Mouse (Mus musculus) urinary bladder, adult 2 months (tissue): ENCODE results near the gene Ptprg. TPM values are rescaled to one million over a fixed set of nuclear protein-coding genes. Genes with fewer than 3 reads are reported as not detected.

Experiments
- DNase-seq: peaks from one replicate; pipeline ENCODE4 v3.0.0; 2022; ENCODE audit warnings: low spot score
- polyA plus RNA-seq: library from polyadenylated mRNA; depleted of rRNA; stranded (reverse); fragments of >200 nt; gene quantifications from 2 replicates; pipeline ENCODE4 v1.2.3, GENCODE M21; 2012

Ptprg gene
- polyA plus RNA-seq, 1 experiment: 11.6 TPM

GRCm38 (mm10) chr14:12136536-12136935 lies 583.2 kb downstream of the Ptprg start:
- no peak for DNase-seq

DNA sequence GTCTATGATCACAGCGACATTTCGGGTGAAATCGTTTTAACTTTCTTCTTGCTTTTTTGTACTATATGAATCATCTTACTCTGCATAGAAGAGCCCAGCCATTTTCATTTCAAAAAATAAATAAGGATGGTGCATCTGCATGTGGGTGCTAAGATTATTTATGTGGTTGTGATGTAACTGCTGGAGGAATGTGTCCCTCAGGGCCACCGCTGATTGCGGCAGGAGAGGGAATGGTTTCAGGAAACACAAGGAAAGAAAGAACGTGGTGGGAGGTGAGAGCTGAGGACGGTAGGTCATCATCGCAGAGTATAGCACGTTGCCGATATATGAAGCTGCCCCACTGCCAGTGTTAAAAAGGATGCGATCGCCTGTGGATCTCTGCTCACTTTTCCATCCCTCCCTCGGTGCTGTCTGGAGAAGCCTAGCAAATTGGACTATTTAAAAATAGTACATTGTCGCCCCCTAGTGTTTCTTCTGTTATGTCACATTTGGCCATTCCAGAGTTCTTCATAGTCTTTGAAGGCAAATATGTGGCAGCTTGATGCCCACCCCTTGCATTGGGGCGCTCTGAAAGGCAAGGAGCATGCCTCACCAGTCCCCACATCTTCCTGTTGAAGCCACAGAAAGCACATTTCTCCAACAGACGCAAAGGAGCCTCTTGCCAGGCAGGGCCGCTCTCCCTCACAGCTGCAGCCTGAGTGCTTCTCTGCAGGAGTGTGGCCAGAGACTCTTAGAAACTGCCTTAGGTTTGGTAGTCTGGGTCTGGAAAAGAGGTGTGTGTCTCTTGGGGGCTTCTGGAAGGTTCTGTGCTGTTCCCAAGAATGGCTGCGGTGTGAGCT lies 586.5 kb downstream of the Ptprg start:
- no peak for DNase-seq

DNA sequence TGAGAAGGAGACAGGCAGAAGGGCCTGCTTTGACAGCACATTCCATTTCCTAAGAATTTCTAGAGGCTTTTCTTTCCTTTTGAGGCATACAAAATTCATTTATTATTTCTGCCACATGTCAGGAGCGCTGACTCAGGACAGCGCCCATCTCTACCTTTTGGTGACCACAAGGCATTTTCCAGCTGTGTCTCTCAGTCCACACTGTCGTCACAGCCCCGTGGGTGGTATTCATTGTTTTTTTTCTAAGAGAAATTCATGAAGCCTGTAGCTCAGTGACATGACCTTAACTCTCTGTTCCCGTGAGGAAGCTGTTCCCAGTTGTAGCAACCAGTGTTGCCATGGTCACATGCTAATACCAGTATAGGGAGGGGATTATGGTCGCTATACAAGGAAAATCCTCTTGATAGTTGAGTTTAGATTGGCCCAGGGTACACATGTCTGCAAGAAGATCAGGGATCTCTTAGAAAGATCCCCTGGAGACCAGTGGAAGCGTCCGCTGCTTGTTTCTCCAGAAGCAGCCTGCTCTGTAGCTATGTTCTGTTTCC lies 590.7 kb downstream of the Ptprg start:
- no peak for DNase-seq

DNA sequence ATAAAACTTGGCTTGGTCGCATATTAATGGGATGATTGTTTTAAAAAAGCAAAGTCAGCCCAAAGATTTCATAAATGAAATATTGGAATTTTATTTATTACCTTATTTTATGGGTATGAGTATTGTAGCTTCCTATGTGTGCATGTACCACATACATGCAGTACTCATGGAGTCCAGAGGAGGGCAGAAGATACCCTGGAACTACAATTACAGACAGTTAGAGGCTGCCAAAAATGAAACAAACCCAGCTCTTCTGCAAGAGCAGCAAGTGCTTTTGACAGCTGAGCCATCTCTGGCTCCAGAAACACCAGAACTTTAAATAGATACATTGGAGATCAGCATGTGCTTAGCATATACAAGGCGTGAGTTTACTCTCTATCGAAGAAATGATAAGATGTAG lies 592.6 kb downstream of the Ptprg start:
- DNase-seq: no peak

DNA sequence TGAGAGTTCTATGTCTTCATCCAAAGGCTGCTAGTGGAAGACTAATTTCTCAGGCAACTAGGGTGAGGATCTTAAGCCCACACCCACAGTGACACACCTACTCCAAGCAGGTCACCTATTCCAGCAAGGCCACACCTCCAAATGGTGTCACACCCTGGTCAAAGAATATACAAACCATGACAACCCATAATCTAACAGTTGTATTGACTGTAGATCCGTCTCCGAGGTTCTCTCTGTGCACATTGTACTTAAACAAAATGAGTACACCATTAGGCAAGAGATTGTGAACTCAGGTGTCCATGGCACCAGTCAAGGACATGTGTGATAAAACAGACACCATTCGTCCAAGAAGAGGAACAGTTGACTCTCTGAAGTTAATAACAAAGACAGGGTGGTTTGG lies 596.2 kb downstream of the Ptprg start:
- no peak for DNase-seq

DNA sequence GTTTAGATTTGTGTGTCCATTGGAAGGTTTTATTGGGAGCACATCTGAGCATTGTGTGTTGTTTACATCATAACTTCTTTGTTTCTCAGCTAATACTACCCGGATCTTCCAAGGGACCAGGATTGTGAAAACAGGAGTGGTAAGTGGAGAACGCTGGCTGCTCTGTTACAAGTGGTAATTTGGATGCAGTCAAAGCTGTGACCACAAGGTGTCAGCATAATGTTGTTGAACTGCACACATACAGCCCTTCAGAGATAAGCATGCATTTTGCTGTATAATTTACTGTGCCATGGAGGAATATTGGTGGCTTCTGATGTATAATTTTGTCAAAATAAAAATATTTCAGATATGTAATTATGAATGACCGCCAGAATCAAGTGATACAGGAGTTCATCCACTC lies 598.6 kb downstream of the Ptprg start:
- no peak for DNase-seq

DNA sequence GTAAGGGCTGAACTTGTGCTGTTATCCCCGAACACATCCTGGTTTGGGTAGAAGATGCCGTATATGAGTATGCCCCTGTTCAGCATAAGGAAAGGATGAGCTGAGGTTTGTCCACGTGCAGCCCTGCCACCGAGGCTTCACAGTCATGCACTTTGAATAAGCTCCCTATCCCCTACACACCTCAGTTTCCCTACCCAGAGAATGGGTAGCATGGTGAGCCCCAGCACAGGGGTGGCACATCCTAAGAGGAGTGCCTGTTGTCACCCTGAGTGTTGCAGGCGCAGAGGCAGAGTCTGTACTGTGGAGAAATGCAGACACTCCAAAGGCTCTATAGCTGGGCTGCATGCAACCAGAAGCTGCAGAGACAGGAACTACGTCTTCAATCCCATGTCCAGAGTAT lies 599.4 kb downstream of the Ptprg start:
- no peak for DNase-seq

DNA sequence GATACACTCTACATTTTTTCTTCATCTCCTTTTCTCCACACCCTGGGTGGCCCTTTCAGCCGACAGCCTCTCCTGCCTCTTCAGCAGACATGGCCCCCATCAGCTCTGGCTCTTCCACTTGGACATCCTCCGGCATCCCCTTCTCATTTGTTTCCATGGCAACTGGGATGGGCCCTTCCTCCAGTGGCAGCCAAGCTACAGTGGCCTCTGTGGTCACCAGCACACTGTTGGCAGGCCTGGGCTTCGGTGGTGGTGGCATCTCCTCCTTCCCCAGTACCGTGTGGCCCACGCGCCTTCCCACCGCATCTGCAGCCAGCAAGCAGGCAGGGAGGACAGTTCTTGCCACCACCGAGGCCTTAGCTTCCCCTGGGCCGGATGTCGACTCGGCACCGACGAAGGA lies 600.3 kb downstream of the Ptprg start:
- DNase-seq: no peak

DNA sequence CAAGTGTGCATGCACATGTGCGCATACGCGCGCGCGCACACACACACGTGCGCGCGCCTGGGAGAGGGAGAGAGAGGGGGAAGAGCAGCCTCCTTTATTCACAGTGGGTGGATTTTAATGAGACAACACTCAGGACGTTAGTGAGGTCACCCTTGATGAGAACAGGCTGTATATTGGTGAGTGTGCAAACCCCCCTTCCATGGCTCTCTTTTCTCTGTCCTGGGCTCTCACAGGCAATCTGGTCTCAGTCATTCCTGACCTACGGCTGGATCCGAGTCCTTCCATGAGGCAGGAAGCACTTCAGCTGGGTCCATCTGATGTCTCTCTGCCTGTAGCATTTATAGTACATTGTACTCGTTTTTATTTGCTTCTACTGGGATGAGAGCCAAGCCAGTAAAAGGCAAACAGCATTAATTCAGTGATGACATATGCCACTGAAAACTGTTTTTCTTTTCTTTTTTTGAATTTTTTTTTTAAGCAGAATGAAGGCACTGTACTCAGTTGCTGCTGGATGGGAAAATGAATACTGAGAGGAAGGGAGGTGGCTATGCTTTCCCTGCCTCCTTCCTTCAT lies 608.5 kb downstream of the Ptprg start:
- no peak for DNase-seq

DNA sequence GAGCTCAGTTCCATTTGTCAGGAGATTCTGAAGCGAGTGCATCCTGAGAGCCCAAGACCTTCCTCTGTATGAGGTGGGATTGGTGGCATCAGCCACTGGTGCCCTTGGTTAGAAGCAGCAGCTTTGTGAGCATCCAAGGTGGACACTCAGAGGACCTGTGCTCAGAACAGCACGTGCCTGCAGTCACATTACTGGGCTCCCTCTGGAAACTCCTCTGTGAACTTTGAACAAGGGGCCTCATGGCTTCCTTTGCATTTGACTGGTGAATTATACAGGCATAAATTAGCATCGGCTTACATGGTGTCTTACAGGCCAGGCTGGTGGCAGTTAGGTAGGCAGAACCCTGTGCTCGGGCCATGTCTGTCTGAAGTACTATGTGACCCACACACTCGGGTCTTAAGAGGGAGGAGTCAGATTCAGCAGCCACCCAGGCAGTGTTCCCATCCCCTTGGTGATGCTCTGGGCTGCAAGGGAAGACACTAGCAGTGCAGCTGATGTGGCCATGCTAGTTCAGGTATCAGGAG lies 609.1 kb downstream of the Ptprg start:
- no peak for DNase-seq

GRCm38 (mm10) chr14:12163196-12163595 lies 609.9 kb downstream of the Ptprg start:
- no peak for DNase-seq

DNA sequence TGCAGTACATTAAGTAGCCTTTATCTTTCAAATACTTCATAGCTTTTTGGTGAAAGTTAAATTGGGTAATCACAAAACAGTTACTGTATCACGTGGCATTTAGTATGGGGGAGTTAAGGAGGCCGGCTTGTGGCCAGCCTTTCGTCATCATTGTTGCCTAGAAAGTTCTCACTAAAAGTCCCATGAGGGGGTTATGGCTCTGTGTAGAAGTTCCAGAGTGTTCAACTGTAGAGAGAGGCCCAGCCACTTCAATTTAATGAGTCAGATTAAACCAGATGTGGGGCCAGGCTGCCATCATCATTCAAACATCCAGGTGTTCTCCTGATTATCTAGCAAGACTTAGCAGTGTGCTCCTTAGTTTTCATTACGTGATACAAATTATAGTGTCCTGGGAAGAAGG lies 613.9 kb downstream of the Ptprg start:
- no peak for DNase-seq

DNA sequence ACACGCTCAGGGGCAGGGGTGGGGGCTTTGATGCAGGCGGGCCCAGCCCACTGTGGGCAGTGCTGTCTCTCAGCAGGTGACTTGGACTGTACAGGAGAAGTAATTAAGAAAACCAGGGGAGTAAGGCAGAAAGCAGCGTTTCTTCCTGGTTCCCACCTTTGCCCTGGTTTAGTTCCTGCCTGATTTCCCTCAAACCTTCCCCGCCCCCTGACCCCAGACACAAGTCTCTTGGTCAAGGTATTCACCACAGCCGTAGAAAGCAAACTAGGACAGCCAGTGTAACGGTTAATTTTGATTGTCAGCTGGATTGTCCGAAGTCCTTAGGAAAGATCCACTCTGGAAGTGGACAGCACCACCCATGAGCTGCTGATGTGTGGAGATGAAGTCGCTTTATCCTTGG lies 614.3 kb downstream of the Ptprg start:
- DNase-seq: no peak

DNA sequence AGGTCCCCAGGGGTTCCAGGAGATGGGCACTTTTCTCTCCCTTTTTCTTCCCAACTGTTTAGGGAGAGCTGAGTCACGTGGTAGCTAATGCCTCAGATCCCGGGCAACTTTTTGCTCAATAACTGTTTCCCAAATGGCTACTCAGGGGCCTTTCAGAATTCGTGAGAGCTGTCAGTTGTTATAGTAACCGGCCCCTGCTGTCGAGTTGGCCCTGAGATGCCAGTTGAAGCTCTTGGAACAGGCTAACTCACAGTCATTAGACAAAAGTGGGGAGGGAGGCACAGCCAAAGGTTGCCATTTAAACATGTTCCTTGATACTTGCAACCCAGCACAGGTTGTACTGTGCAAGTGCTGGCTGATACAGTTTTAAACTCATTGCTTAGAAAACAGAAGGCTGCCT lies 624.1 kb downstream of the Ptprg start:
- DNase-seq: no peak

- DNase-seq: no peak
These were observed 625.3 kb downstream of the Ptprg start for GRCm38 (mm10) chr14:12178645-12179044.

- DNase-seq: no peak
These were observed 626.8 kb downstream of the Ptprg start for GRCm38 (mm10) chr14:12180116-12180515.

DNA sequence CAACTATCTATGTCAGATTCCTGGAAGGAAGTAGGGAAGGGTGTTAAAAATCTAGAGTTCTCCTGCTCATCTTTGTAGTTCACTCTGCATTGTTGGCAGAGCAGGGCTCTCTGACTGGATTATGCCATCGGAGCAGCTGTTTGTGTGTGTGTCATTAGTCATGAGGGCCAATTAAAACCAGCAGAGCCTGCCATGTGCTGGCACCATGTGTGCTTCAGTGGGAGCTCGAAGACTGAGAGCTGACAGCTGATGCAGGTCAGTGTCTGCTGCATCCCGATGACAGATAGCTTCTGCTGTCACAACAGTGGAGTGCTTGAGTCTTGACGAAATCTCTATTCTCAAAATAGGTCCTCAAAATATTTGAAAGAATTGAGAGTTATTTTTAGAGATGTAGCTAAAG lies 631.7 kb downstream of the Ptprg start:
- DNase-seq: no peak

DNA sequence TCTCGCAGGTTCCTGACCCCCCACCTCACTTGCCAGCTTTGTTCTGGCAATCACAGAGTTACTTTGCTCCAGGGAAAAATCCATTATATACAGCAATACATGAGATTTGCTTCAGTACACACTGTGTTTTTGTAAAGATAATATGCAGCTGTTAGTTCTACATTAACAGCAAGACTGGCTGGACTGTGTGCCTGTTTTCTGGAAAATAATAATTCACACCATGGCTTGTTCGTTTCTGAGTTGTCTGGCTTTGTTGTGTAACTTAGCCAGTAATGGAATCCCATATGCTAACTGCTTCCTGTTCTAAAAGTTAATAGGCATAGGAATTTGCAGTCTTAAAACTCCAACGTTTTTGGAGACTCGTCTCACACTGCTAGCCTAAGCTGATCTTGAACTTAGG lies 635.0 kb downstream of the Ptprg start:
- no peak for DNase-seq

DNA sequence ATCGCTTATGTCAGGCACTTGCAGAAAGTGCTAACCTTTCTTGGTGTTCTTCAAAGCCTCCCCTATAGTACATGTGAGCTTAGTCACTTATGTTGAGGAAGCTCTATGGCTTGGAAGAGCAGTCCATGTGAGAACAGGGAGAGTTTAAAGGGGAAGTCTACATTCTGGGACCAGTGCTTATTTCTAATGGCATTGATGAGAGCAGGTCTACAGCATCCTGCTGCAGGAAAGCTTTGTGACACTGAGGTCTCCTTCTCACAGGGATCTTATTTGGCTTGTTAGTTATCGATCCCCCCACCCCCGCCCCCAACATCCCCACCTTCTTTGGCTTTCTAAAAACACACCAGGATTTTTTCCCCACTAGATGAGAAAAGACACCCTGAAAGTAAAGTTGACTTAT lies 635.9 kb downstream of the Ptprg start:
- no peak for DNase-seq

DNA sequence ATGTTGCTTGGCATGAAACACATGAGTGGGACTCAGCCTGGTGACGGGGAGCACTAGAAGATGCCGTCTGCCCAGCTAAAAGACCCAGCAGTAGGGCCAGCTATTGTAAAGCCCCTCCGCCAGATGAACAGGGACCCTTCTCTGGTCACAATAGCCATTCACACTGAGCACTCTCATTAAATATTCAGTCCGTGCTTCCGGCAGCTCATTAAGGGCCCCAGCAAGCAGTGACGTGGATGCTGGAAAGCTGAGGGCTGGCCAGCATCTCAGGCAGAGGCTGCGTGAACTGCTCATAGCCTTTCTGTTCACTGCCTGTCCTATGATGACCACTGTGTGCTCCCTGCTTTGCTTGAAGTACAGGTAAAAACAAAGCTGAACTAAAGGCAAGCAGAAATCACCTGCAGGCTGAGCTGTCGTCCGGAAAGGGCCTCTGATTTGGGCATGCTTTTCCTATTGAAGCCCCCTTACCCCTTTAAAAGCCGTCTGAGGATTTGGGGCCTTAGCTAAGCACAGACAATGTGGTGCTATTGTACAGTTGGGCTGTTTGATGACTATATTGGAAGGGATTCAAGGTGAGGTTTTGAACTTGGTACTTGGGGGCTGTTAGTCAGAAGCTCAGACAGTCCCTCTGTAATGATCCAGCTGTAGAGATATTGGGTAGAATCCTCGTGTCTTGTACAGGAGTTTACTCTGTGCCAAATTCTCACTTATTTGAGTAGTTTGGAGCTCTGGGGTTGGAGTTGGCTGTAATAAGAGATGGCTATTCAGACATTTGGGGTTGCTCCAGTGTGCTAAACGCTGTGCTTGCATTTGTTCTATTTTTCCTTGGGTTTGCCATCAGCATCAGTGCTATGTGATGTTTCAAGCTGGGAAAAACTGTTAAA lies 636.6 kb downstream of the Ptprg start:
- DNase-seq: no peak

- no peak for DNase-seq
These were observed 637.7 kb downstream of the Ptprg start for GRCm38 (mm10) chr14:12191076-12191475.

DNA sequence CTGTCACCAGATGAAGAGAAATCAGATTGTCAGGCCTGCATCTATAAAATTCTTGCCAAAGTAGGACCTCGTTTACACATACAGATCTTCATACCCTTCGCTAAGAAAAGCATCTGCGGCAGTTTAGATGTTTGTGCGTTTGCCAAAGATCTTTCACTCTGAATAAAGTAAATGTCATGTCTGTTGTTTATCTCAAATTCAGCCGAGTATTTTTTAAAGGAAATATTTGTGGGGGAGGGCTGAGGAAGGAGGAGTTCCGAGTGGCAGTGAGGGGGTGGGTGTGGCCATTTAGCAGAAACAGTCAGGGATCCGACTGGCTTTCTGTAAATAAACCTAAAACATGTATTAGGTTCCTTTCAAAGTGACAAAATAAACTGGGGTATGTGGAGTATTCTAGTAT lies 645.4 kb downstream of the Ptprg start:
- DNase-seq: no peak
